Mouse (Mus musculus) ES-Bruce4 (cell line): Measurements from ENCODE around the gene Vps37c.

Experiments
- CTCF ChIP-seq: IDR thresholded peaks from one replicate; pipeline ENCODE4 v1.8.1; 2011; ENCODE audit warnings: low read depth, low read length
- EP300 ChIP-seq: IDR thresholded peaks from 2 replicates; pipeline ENCODE4 v1.6.1; 2011; ENCODE audit warnings: low read depth, low read length; ENCODE audit not compliant: insufficient read depth
- POLR2A ChIP-seq: IDR thresholded peaks from one replicate; pipeline ENCODE4 v1.8.1; 2011; ENCODE audit warnings: low read length; ENCODE audit not compliant: insufficient read depth

GRCm38 (mm10) chr19:10673275-10673674, 15.3 kb upstream of the Vps37c start:
- TF ChIP-seq EP300 (no peak), CTCF (no peak), POLR2A (no peak)
